Mouse (Mus musculus) kidney, adult 2 months (tissue): Measurements from ENCODE around the gene Itgb8.

Experiments
- CTCF ChIP-seq: fragments of 200-500 bp; conservative IDR thresholded peaks from 2 replicates; pipeline ENCODE4 v1.5.1; 2011; ENCODE audit warnings: low read depth, mild to moderate bottlenecking, control low read depth, low read length, moderate library complexity, mixed read lengths; ENCODE audit not compliant: insufficient read depth, insufficient read length
- POLR2A ChIP-seq: fragments of 200-500 bp; IDR thresholded peaks from one replicate; pipeline ENCODE4 v1.6.1; 2011; ENCODE audit warnings: low read depth, low read length, control low read depth

DNA sequence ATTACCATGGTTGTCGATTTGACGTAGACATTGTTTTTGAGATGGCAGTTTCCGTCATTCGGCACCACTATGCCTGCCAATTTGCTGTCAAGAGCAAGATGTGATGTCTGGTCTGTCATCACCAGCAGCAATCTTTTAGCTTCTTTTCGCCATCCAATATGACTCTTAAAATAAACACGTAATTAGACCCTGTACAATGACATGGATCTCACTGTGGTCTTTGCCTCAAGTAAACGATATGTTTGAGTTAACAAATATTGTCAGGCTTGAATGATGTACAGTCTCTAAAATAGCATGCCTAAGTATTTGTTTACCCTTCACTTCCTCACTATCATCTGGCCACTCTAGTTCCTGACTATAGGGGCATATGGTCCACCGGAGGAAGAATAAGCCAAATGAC, 48.8 kb downstream of the Itgb8 start:
- TF ChIP-seq POLR2A (no peak), CTCF (no peak)
